Comparison of ENCODE assay signal across 8 mouse cellular contexts in genomic region chr12:100198967-100199660, GRCm38 (mm10). TPM values are rescaled to one million over a fixed set of nuclear protein-coding genes. Genes with fewer than 3 reads are reported as not detected.
DNase-seq lines count a peak whose midpoint lies in the region; ATAC-seq and TF ChIP-seq lines count a peak whose summit lies in the region.

TSS of gene Calm1 (plus strand) at chr12:100199435.

- ATAC-seq in frontal cortex, adult (ENCODE audit: low TSS enrichment) = peak; percentile 58
- peak; percentile 72 to 83 for ATAC-seq in hematopoietic stem cell, adult 5-6 weeks (replicated peaks in 1 of 2; ENCODE audit: insufficient read depth in 1 of 2, low FRiP score in 2 of 2, low TSS enrichment in 1 of 2, low read depth in 1 of 2, poor library complexity in 2 of 2, severe bottlenecking in 2 of 2)
- peak; percentile 84 for ATAC-seq in lung, postnatal 0 days

- DNase-seq in Muller cell, postnatal 12 days (ENCODE audit: inconsistent ontology term) = peak; percentile 93
- peak; percentile 94 for DNase-seq in cerebellum, adult 9-10 months
- DNase-seq in layer of hippocampus, adult 9-11 months = peak; percentile 90
- DNase-seq in lung, postnatal 0 days (ENCODE audit: low spot score) = peak; percentile 96
- DNase-seq in ovary, postnatal 10 days (ENCODE audit: low spot score) = peak; percentile 93
- DNase-seq in thymus, postnatal 0 days (ENCODE audit: low spot score) = peak; percentile 95

- H3K9ac ChIP-seq in lung, postnatal 0 days (replicated peaks; ENCODE audit: low read depth) = peak within 1 kb of the TSS; percentile 88

- TF ChIP-seq CTCF in lung, postnatal 0 days (IDR thresholded peaks at IDR 0.05) = peak; percentile 39; the same call in 1 of the 2 replicates

- TF ChIP-seq EP300 in lung, postnatal 0 days (IDR thresholded peaks at IDR 0.05) = no peak

- peak within 1 kb of the TSS; percentile 98 for H3K4me3 ChIP-seq in lung, postnatal 0 days (ENCODE audit: low read depth, low read length)

- peak within 1 kb of the TSS; percentile 88 for H3K4me2 ChIP-seq in lung, postnatal 0 days (replicated peaks; ENCODE audit: low read depth, low read length)

- 0 out of 2 replicates have a peak, but pooled peaks cover 7% of the 10 kb centered on the region for H3K4me1 ChIP-seq in lung, postnatal 0 days (ENCODE audit: insufficient read depth, low read depth, low read length)

- peak within 1 kb of the TSS; percentile 91 for H3K27ac ChIP-seq in lung, postnatal 0 days (ENCODE audit: low read length)

- H3K27me3 ChIP-seq in lung, postnatal 0 days (replicated peaks; ENCODE audit: insufficient read depth, low read length) = no peaks in the 10 kb centered on the region

- peaks cover 10% of the 10 kb centered on the region; the same call in 1 of the 2 replicates for H3K36me3 ChIP-seq in lung, postnatal 0 days (ENCODE audit: insufficient read depth, low read length)

- WGBS in lung, postnatal 0 days = under 1% methylated on average over 57 of the region's 58 CpGs

- no peaks in the 10 kb centered on the region for H3K9me3 ChIP-seq in lung, postnatal 0 days (ENCODE audit: low read length)

RNA-seq across cellular contexts. Expression of gene Calm1, which starts in this region (rescaled TPM):
- total RNA-seq in hematopoietic stem cell, adult 5-6 weeks (2017) = 385 and 714 TPM in 2 replicates
- 2,106 and 2,119 TPM in 2 replicates for polyA plus RNA-seq in lung, postnatal 0 days (2015; fragmentation: Nextera tagmentation; extraction: Ambion mirVana)
- polyA plus RNA-seq in thymus, postnatal 0 days (2015; fragmentation: Nextera tagmentation; extraction: Ambion mirVana) = 1,636 and 1,740 TPM in 2 replicates

Comparison
In these comparisons a context has a peak if more than half of its experiments do, and no peak if none do; other contexts are left out.
1. Peak in every context shown above with its lines: DNase-seq, ATAC-seq, H3K4me3 ChIP-seq and H3K27ac ChIP-seq.